Mouse (Mus musculus): ENCODE data around the gene Nvl.

GRCm38 (mm10) chr1:181090048-181090447, 54.0 kb downstream of the Nvl start:
- TF ChIP-seq CTCF (conservative IDR thresholded peaks at IDR 0.05; ENCODE audit: low read length) (no peak), POU5F1 (IDR thresholded peaks at IDR 0.05; ENCODE audit: borderline replicate concordance, low read length) (no peak)
